Mouse (Mus musculus): ENCODE measurements at regions not wholly inside any gene's neighbourhood (a gene's known extent, or its start where the extent isn't known, plus 50 kb on each side); places are given as distances from the start of the nearest gene placed in this dataset.

GRCm38 (mm10) chr2:43469893-43470292 is 85.2 kb upstream of the Kynu start:
- Histone ChIP-seq H3K9ac (no peak overlapping the region), H3K4me3 (no peak overlapping the region), H3K27ac (no peak overlapping the region), H3K27me3 (replicated peaks) (no peaks in the 10 kb centered on the region), H3K36me3 (no peaks in the 10 kb centered on the region), H3K4me1 (no peaks in the 10 kb centered on the region), H3K4me2 (replicated peaks) (no peak overlapping the region), H3K9me3 (no peaks in the 10 kb centered on the region)
- no peak for ATAC-seq (ENCODE audit: low FRiP score, low read depth)
- WGBS: 87% methylated on average over 3 of the region's 3 CpGs

GRCm38 (mm10) chr2:43478494-43478893 is 76.6 kb upstream of the Kynu start:
- Histone ChIP-seq H3K4me3 (no peak overlapping the region), H3K9me3 (no peaks in the 10 kb centered on the region), H3K4me2 (replicated peaks) (no peak overlapping the region), H3K27ac (no peak overlapping the region), H3K36me3 (no peaks in the 10 kb centered on the region), H3K9ac (no peak overlapping the region), H3K4me1 (no peaks in the 10 kb centered on the region), H3K27me3 (replicated peaks) (no peaks in the 10 kb centered on the region)
- no peak for ATAC-seq (ENCODE audit: low FRiP score, low read depth)

GRCm38 (mm10) chr2:43479871-43480270 is 75.3 kb upstream of the Kynu start:
- no peak overlapping the region for H3K4me3 ChIP-seq
- no peaks in the 10 kb centered on the region for H3K36me3 ChIP-seq
- H3K9me3 ChIP-seq: no peaks in the 10 kb centered on the region
- ATAC-seq (ENCODE audit: low FRiP score, low read depth): no peak
- no peak overlapping the region for H3K9ac ChIP-seq
- no peaks in the 10 kb centered on the region for H3K4me1 ChIP-seq
- WGBS: 66% methylated on average over 1 of the region's 1 CpGs
- H3K27ac ChIP-seq: no peak overlapping the region
- no peak overlapping the region for H3K4me2 ChIP-seq (replicated peaks)
- H3K27me3 ChIP-seq (replicated peaks): no peaks in the 10 kb centered on the region
